Mouse (Mus musculus) forelimb bud, embryonic 11.5 days (tissue): Measurements from ENCODE around the gene Zfp473.
A peak's percentile ranks its signal among the peaks of the same experiment; 100 is the strongest.
"Not testable (repeated sequence)": the region's sequence is repeated elsewhere in the genome, so short reads cannot be mapped to it uniquely, and the experiment has no call there.

Experiments used
- DNase-seq: peaks from one replicate; pipeline ENCODE4 v3.0.0-alpha.2; 2012; ENCODE audit warnings: low read depth, low spot score

Zfp473 gene

DNA sequence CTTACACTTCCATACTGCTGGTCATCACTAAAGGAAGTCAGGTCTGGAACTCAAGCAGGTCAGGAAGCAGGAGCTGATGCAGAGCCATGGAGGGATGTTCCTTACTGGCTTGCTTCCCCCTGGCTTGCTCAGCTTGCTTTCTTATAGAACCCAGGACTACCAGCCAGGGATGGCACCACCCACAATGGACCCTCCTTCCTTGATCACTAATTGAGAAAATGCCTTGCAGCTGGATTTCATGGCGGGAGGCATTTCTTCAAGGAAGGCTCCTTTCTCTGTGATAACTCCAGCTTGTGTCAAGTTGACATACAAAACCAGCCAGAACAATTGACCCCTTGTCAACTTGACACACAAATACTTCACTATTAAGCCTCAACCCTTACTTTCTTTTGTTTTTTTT, at the start of gene Zfp473:
TSS of gene Zfp473 (minus strand) at position 101 of the 400 bp plus-strand sequence.
- DNase-seq: not testable (repeated sequence)

DNA sequence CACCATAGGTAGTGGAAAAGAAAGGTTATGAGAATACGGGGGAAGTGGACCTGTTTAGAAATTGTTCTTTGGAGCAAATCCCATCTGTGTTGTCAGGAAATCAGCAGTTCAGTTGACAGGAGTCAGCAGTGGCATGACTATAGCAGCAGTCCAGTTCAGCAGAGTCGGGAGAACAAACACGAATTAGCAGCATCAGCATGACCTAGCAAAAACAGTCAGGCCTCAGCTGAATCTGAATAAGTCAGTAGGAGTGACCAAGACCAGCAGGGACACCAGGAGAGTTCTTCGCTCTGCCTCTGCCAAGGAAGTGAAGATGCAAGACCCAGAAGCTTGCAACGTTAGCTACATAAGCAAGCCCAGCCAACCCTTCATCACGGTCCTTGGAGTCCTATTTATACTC, 41.9 kb upstream of the Zfp473 start:
- DNase-seq: no peak

DNA sequence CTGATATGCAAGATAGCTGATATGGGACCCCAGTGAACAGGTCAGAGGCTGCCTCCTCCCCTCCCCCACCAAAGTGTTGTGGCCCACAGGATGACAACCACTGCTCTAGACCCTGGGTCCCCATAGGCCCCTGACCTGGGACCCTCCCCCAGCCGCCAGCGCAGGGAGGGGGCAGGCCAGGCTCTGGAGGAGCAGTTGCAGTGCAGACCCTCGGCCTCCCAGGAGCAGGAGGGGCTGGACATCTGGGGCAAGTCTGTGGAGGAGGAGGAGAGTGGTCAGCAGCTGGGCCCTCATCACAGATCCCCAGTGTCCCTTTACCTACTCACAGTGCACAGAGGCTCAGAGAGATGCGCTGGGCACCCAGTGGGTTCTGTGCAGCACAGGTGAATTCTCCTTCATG, 39.2 kb upstream of the Zfp473 start:
- DNase-seq: no peak

DNA sequence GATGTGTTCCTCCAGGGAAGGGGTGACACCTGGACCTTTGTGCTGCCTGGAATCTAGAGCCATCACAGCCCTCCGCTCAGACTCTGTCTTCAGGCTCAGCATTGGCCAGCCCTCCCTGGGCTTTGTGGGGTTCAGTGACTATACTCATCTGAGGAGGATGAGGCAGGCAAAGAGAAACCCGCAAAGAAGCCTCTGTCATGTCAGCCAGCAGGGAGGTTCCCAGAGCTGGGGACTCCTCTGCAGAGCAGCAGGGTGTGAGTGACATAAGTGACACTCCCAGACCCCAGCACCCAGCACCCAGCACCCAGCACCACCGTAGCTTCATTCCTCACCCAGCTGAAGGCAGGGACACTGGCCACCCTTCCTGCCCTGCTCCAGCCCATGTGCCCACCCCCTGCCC, 38.7 kb upstream of the Zfp473 start:
- no peak for DNase-seq

DNA sequence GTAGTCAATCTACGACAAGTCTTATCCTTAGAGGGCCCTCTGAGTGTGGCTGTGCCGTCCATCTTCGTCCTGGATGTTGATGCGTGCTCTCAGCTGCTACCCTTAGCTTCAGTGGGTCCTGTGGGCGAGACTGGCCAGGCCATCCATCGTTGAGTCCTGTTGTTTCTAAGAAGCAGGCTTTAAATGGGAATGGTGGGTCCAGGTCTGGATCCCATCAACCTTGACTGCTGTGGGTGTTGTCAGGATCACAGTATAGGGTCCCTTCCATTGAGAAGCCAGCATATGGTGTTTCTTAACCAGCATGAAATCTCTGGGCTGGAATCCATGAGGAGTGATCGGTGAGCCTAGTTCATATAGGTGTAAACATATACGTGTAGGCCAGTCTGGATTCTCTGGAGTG, 29.3 kb upstream of the Zfp473 start:
- DNase-seq: no peak

DNA sequence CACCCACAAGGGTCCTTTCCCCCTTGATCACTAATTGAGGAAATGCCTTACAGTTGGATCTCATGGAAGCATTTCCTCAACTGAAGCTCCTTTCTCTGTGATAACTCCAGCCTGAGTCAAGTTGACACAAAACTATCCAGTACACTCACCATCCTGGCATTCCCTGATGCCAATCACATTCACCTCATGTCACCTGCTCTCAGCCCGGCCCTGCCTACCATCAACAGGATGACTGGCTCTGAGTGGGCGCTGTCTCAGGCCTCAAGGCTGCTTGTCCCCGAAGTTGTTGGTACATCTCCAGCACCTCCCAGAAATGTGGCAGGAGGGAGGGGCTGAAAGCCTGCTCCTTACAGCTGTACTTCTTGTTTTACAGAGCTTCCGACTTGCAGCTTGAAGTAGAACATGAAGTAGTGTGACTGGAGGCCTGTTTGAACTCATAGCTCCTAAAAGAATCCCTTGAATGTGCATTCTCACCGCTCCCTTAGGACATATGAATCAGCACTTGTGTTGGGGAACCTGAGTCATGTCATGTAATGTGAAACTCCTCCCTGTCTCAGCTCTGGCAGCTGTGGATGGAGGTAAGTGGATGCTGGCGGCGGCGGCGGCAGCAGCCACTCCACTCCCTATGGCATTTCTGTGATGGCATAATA, 26.1 kb upstream of the Zfp473 start:
- DNase-seq: no peak

DNA sequence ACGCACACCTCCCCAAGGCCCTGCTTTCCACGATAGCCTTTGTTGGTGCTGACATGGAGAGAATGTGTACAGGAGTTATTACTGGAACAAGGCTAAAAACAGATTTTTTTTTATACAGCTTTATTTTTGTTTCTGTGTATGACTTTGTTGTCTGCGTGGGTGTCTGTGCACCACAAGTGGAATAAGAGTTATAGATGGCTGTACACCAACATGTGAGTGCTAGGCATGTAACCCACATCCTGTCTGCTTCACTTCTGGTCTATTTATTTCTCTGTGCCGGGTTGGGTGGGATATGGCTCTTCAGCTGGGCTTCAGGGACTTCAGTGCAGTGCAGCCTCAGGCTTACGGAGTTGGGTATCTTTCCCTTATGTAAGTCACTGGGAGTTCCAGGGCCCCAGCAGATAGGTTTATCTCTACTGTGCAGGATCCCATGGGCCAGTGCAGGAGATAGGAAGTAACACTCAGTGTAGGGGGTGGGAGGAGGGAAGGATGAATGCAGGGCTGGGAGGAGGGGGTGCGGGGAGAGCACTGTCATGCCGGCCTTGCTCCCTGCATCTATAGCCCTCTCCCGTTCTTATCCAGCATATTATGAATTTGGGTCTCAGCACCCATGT, 21.8 kb upstream of the Zfp473 start:
- no peak for DNase-seq

DNA sequence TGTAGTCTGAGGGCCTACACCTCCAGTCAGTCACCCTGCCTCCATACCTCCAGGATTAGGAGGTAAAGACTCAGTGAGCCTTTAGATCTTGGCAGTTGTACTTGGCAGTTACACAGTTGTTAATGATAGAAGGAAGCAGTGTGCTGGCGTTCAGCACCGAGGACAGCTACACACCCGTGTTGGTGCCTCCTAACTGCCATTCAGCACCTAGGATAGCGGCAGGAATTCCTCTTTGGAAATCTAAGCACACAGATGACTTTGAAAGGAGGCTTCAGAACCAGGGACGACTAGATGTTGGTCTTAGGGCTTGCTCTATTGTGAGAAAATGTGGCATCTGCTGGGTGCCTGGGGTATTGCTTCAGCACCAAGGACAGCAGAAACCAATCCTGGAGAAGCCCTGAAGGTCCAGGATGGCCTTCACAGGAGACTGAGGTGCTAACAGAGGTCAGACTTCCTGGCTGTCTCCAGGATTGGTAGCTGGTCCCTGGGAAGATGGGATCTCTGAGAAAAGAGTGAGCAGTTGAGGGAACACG, 19.3 kb upstream of the Zfp473 start:
- peak; percentile 92 for DNase-seq

DNA sequence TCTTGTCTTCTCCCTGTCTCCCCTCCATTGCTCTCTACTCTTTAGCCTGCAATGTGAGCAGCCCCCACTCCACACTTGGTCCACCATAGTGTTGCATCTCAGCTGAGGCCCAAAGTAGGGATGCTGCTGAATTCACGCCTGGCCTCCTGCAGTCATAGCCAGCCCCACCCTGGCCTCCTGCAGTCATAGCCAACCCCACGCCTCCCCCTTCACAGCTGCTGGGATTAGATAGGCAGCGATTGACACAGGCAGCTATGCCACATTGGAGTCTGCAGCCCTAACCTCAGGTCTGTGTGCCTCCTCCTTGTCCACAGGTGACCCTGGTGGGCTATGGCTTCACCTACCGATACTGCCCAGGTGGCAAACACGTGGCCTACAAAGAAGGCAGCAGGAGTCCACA, 17.3 kb upstream of the Zfp473 start:
- DNase-seq: no peak

DNA sequence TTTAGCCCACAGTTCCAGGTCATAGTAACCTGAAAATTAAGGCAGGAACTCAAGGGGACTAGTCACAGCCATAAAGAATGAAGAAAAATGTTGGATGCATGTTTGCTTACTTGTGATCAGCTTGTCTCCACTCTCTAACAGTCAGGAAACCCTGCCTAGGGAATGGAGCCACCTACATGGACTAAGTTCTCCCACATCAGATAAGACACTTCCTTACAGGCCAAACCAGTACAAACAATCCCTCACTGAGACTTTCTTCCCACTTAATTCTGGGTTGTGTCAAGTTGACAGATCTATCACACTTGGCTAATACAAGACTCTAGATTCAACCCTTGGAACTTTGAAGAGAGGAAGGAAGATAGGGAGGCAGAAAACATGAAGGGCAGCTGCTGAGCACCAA, 9.5 kb upstream of the Zfp473 start:
- DNase-seq: no peak

DNA sequence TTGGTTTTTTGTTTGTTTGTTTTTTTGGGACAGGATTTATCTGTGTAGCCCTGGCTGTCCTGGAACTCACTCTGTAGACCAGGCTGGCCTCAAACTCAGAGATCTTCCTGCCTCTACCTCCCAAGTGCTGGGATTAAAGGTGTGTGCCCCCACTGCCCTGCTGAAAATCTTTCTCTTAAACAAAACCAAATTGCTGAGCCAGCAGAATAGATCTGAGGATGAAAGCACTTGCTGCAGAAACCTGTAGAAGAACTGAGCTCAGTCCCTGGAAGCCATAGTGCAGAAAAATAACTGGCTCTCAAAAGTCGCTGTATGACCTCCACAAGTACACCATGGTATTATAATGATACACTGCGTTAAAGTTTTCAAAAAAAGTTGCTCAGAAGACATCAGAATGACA, 6.3 kb upstream of the Zfp473 start:
- no peak for DNase-seq

DNA sequence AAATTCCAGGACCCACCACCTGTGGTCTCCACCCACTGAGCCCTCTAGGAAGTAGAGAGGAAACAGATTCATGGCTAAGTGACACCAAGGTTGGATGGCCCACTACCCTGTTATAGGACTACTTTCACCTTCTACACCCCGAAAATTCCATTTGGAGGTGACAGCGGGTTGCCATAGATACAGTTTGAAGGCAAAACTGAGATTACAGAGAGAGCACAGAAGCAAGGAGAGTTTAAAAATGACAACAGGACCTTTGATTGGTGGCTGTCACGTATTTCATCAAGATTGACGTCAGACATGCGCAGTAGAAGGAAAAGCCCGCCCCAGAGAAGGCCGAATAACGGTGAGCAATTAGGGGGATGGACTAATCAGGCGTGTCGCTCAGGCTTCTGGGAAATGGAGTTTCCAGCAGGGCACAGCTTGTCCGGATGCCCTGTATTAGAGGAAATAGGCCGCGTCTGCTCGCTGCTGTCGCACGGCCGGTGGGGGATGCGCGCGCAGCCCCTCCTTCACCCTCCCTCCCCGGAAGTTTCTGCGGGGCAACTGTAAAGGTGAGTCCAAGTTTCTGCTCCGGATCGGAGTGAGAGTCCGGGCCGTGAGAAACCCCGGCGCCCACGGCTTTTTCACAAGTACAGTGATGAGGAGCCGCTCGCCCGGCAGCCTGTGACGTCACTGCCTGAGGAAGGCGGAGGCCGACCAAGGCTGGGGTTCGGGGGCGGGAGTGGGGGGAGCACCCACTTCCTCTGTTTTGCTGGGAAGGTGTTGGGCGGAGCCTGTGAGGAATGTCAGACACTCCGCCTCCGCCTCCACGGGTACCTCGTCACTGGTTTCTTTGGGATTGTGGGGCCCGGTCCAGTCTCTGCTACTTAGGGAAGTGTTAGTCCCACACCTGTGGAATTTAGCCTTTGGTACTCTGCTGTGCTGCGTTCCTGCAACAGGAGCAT, 2.5 kb downstream of the Zfp473 start, which contains the start of gene Vrk3:
TSS of gene Vrk3 (plus strand) at position 313 of the 944 bp plus-strand sequence.
- peak; percentile 97 for DNase-seq

DNA sequence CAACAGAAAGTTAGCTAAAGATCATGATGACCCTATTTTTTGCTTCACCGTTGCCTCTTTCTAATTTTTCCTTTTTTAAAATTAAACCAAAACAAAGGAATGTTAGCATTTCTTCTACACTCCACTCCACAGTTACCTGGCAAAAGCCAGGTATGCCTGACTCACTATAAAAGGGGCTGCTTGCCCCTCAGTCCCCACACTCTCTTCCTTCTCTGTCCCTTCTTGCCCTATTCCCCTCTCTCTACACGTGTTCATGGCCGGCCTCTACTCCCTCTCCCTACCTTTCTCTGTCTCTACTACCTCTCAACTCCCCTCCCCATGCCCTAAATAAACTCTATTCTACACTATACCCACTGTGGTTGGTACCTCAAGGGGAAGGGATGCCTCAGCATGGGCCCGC, 3.7 kb downstream of the Zfp473 start:
- DNase-seq: no peak

DNA sequence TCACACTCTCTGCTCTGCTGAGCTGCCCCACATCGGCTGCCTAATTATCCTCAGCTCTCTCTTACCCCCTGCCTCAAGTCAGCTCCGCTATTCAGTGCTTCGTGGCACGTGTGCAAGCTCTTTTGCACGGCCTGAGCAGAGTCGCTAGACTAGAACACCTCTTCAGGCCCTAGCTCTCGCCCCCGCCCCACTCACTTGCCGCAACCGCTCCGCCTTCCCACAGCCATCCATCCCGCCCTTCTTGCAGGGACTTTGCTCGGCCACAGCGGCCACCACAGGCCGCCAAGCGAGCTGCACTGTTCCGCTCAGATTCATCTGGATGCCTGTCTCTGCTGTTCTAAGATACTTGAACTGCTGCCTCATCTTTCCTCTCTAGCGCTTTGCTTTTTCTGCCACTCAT, 5.8 kb downstream of the Zfp473 start:
- peak; percentile 79 for DNase-seq

DNA sequence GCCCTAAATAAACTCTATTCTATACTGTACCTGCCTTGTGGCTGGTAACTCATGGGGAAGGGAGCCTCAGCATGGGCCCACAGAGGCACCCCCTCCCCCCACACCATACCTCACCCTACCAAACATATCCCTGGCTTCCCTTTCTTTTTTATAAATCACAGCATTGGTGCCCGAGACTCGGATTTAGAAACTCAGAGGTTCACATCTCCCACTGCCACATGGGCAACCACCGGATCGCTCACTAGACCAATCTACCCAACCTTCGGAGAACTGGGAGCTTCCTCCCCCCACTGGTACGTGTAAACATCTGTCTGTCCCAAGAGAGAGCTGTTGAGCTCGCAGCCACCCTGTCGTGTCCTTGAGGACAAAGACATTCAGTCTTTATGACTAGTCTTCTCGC, 6.6 kb downstream of the Zfp473 start:
- no peak for DNase-seq

DNA sequence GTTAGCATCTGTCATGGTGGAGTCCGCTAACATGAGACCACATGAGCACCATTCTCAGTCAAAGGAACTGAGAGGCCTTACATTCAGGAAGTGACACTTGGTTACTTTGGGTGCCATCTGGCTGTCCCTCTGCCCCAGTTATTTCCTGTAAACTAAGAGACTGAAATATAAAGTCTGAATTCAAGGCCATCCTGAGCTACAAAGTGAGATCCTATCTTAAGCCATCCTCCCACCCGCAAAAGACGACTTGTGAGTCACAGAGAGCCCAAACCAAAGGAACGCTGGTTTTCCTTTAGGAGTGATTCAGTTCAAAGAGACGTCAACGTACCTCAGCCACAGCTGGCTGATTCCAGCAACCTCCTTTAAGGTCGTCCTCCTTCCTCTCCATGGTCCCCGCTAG, 9.5 kb downstream of the Zfp473 start:
- DNase-seq: no peak

DNA sequence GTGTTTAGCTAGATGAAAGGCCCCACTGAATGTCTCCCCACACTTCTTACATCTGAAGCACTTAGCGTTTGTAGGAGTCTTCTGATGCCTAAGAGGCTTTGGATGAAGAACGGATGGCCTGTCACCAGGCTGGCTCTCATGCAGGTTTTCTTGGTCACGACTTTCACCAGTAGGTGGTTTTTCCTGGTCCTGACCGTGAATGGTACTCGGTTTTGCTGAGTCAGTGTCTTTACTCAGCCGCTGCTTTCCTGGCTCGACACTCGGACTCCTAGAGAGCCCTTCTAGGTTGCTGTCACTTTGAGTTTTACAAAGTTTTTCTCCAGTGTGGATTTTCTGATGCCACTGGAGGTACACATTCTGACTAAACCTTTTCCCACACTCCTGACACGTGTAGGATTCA, 17.1 kb downstream of the Zfp473 start:
- DNase-seq: no peak

DNA sequence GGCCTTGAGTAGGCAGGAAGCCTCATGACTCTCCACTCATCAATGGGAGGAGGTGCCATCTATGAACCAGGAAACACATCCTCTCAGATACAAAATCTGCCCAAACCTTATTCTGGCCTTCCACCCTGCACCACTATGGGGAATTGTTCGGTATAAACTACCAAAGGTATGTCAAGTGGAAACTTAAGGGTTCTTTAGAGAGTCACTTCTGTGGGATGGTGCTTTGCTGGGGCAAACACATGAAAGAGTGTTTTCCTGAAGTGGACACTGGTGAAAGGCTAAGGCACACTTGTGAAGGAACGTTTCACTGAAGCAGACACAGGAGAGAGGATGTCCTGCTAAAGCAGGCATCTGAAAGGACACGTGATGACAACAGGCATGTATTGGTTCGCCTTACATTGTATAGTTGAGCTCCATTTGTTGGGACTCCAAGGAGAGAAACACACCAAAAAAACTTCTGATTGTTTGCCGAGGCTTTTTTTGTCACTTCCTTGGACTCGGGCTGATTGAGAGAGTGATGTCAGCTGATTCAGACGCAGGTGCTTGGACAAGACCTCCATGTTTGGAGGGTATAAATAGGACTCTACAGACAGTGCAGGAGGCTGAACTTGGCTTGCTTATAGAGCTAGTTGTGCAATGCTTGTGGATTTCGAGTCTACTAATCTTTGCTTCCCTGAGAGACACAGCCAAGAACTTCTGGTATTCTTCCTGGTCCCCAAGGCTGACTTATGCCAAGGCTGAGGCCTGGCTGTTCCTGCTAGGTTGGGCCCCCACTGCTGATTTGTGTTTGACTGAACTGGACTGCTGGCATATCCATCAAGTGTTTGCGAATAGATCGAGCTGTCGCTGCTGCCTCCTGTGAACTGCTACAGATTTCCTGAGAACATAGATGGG, 22.5 kb downstream of the Zfp473 start:
- DNase-seq: no peak

DNA sequence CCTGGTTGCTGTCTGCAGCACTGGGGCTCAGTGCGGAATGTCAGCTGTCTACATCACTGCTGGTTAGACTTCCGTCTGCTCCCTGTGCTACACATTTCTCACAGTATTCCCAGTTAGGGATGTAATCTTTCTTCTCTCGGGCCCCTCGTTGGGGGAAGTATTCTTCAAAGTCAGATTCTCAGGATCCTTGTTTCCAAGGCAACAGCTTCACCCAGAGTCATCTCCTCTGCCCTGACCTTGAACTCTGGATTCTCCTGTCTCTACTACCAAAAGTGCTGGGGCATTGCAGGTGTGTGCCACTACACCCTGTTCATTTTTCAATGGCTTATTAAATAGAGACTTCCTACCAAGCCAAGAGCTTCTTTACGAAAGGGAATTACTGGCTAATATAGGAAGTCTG, 23.7 kb downstream of the Zfp473 start:
- no peak for DNase-seq

DNA sequence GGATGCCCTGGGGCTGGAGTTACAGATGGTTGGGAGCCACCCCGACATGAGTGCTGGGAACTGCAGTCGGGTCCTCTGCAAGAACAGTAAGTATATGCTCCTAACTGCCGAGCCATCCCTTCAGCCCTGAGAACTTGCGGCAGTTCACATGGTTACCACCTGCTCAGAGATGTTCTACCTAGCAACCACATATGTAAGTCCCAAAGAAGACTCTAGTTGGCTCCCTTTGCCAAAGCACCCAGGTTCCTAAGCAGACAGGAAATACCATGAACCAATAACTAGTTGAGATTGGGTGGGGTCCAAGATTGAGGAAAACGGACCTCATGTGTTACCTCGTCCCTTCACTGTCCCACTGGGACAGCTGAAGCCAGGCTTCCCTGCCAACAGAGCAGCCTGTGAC, 24.5 kb downstream of the Zfp473 start:
- DNase-seq: no peak

DNA sequence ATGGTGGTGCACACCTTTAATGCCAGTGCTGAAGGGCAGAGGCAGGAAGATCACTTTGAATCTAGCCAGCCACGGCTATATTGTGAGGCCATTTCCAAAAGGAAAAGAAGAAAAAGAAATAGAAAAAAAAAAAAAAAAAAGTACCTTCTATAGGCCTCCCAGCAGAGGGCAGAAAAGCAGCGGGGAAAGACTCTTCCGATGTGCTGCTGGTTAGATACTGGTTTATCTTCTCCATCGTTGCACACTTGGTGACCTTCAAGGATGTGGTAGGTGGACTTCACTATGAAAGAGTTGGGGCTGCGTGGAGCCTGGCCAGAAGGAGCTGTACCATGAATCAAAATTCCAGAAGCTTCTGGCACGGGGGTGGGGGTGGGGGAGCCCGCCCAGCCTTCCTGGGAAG, 26.5 kb downstream of the Zfp473 start:
- DNase-seq: no peak
